Mouse (Mus musculus) midbrain, embryonic 12.5 days (tissue): ENCODE data around the gene H13. TPM values are rescaled to one million over a fixed set of nuclear protein-coding genes. Genes with fewer than 3 reads are reported as not detected.
"Not testable (repeated sequence)": the region's sequence is repeated elsewhere in the genome, so short reads cannot be mapped to it uniquely, and the experiment has no call there.

ENCODE experiments used
- ATAC-seq: fragments of 200-750 bp; cut with Nextera tagmentation; 2 replicates; pipeline ENCODE4 v1.8.0; 2017; ENCODE audit warnings: low read depth, moderate TSS enrichment, moderate library complexity; ENCODE audit not compliant: low FRiP score
- H3K27ac ChIP-seq: fragments of 300-500 bp; sonication (generic); replicated peaks from 2 replicates; pipeline ENCODE4 v1.5.1; 2016; ENCODE audit warnings: mild to moderate bottlenecking
- H3K27me3 ChIP-seq: fragments of 300-500 bp; sonication (generic); 2 replicates; pipeline ENCODE4 v1.6.1; 2016; ENCODE audit warnings: mild to moderate bottlenecking
- H3K36me3 ChIP-seq: fragments of 300-500 bp; sonication (generic); 2 replicates; pipeline ENCODE4 v1.6.1; 2016
- H3K4me1 ChIP-seq: fragments of 300-500 bp; sonication (generic); 2 replicates; pipeline ENCODE4 v1.6.1; 2016
- H3K4me2 ChIP-seq: fragments of 300-500 bp; sonication (generic); replicated peaks from 2 replicates; pipeline ENCODE4 v1.6.1; 2016; ENCODE audit warnings: mild to moderate bottlenecking, moderate library complexity
- H3K4me3 ChIP-seq: fragments of 300-500 bp; sonication (generic); 2 replicates; pipeline ENCODE4 v1.5.1; 2016; ENCODE audit warnings: mild to moderate bottlenecking
- H3K9ac ChIP-seq: fragments of 300-500 bp; sonication (generic); replicated peaks from 2 replicates; pipeline ENCODE4 v1.6.1; 2016; ENCODE audit warnings: mild to moderate bottlenecking, moderate library complexity
- H3K9me3 ChIP-seq: fragments of 300-500 bp; sonication (generic); 2 replicates; pipeline ENCODE4 v1.6.1; 2016; ENCODE audit warnings: mild to moderate bottlenecking
- WGBS: fragments of 180-500 bp; shearing (Covaris S2); methylation state at CpG from one replicate; pipeline ENCODE4 v1.1.7; 2016; 5-methylcytosine and 5-hydroxymethylcytosine counted together
- polyA plus RNA-seq: library from polyadenylated mRNA; unstranded; fragments of >200 nt; fragmentation: Nextera tagmentation; extraction: Ambion mirVana; gene quantifications from 2 replicates; pipeline ENCODE4 v1.2.1, GENCODE M21; 2016

Gene H13
- polyA plus RNA-seq, 1 experiment from 2014 or later, result 142 TPM

DNA sequence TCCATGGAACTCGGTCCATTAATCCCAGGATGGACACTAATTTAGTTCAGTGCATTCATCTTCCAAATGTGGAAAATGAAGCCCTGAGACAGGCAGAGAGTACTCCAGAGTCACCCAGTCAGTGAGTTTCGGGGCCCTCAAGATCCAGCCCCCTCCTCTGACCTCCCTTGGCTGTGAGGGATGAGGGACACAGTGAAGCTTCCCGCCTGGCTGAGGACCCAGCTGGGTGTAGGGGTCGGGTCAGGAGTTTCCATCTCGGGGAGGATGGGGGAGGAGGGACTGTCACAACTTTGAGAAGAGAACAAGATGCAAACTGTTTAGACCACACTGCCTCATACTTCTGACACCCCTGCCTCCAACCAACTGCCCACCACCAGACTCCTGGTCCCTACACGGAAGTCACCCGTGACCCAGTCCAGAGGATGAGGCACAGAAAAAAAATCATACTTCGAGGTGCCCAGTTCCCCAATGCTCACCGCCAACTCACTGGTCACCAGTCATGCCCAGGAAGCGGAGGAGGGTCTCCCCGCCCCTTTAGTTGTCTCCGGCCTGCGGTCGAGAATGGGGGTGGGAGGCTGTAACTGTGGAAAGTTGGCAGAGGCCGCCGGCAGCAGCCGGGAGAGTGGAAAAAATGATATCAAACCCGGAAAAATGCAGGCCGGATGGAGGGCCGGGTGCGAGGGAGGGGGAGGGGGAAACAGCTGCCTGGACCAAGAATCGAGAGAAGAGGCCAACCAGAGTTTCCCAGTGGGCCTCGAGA is 32.8 kb upstream of the H13 start:
- no peak overlapping the region for H3K4me2 ChIP-seq
- H3K4me3 ChIP-seq, result no peak overlapping the region
- H3K27ac ChIP-seq, result no peak overlapping the region
- no peaks in the 10 kb centered on the region for H3K9me3 ChIP-seq
- H3K27me3 ChIP-seq, result peaks cover 9% of the 10 kb centered on the region
- no peaks in the 10 kb centered on the region for H3K36me3 ChIP-seq
- H3K4me1 ChIP-seq, result peaks cover 13% of the 10 kb centered on the region
- no peak overlapping the region for H3K9ac ChIP-seq
- WGBS, result 84% methylated on average over 23 of the region's 23 CpGs
- no peak for ATAC-seq

DNA sequence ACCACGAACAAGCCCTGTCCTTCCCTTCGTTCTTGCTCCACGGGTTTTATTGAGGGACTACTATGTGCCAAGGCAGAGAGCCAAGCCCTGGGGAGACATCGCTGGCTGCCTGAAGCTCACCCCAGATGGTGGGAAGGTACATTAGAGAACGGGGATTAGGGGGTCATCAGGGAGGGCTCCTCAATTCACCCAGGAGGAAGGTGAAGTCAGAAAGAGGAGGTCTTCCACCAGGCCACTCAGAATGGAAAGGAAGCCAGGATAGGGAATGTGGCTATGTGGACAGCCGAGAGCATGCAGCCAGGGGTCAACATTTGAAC is 32.3 kb upstream of the H13 start:
- no peak for ATAC-seq
- H3K4me1 ChIP-seq, result peaks cover 13% of the 10 kb centered on the region
- H3K27me3 ChIP-seq, result peaks cover 9% of the 10 kb centered on the region
- no peak overlapping the region for H3K4me3 ChIP-seq
- H3K9me3 ChIP-seq, result no peaks in the 10 kb centered on the region
- WGBS, result 90% methylated on average over 6 of the region's 6 CpGs
- H3K27ac ChIP-seq, result no peak overlapping the region
- H3K36me3 ChIP-seq, result no peaks in the 10 kb centered on the region
- H3K4me2 ChIP-seq, result no peak overlapping the region
- H3K9ac ChIP-seq, result no peak overlapping the region

DNA sequence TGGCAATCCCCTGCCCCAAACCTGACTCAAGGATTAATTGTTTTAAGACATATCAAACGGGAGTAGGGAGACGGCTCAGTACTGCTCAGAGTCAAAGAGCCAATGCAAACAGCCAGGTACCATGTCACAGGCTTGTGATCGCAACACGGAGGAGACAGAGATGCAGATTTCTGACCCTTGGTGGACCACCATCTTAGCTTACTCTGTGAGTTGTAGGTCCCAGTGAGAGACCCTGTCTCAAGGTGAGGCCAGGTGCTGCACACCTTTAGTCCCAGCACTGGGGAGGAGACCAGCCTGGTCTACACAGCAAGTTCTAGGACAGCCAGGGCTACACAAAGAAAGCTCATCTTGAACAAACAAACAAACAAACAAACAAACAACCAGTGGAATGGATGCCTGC is 31.9 kb upstream of the H13 start:
- Histone ChIP-seq H3K4me3 (no peak overlapping the region), H3K27me3 (peaks cover 6% of the 10 kb centered on the region), H3K4me2 (no peak overlapping the region), H3K36me3 (no peaks in the 10 kb centered on the region), H3K9me3 (no peaks in the 10 kb centered on the region), H3K9ac (no peak overlapping the region), H3K4me1 (peaks cover 13% of the 10 kb centered on the region), H3K27ac (no peak overlapping the region)
- WGBS, result 92% methylated on average over 4 of the region's 4 CpGs
- no peak for ATAC-seq

GRCm38 (mm10) chr2:152638865-152639264 is 30.4 kb upstream of the H13 start:
- Histone ChIP-seq H3K4me2 (no peak overlapping the region), H3K9me3 (no peaks in the 10 kb centered on the region), H3K36me3 (no peaks in the 10 kb centered on the region), H3K4me3 (no peak overlapping the region), H3K27me3 (peaks cover 5% of the 10 kb centered on the region; the same call in 1 of the 2 replicates), H3K4me1 (peaks cover 13% of the 10 kb centered on the region), H3K9ac (no peak overlapping the region), H3K27ac (no peak overlapping the region)
- ATAC-seq, result no peak
- 62% methylated on average over 6 of the region's 6 CpGs for WGBS

- Histone ChIP-seq H3K27me3 (peaks cover under 1% of the 10 kb centered on the region; the same call in 1 of the 2 replicates), H3K27ac (0 out of 2 replicates have a peak overlapping the region, but pooled peaks have one; percentile 42), H3K36me3 (no peaks in the 10 kb centered on the region), H3K4me1 (peaks cover 13% of the 10 kb centered on the region), H3K4me2 (no peak overlapping the region), H3K9me3 (no peaks in the 10 kb centered on the region), H3K9ac (no peak overlapping the region), H3K4me3 (no peak overlapping the region)
- ATAC-seq, result no peak
- 9% methylated on average over 11 of the region's 11 CpGs for WGBS
Observed at GRCm38 (mm10) chr2:152639406-152640113, 29.7 kb upstream of the H13 start.

DNA sequence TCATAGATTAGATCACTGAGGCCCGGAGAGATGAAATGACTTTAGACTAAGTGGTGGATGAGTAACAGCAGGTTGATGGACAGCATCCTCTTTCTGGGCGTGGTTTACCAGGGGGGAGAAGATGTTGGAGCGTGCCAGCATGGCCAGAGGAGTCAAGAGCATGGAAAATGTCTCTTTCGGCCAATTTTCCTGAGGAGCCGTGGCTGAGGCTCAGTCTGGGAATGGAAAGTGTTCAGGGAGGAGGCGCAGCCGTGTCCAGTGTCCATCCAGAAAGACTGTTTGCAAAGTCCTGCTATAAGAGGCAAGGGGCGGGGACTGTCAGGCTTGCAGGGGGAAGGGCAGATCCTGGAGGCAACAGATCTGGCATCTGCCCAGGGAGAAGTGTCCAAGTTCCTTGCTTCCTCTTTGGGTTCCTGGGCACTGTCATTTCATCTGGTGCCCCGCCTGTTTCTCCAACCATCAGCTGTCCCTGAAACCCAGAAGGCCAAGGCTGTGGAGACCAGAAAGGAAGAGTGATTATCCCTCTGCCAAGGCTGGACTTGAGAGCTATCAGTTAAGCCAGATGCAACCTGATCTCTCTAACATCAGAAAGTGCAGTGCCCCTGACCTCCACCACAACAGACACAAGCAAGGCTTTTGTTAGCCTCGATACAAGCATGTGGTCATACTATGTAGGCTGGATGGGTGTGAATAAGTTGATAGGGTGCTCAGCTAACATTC is 16.2 kb upstream of the H13 start:
- no peaks in the 10 kb centered on the region for H3K36me3 ChIP-seq
- no peak overlapping the region for H3K4me3 ChIP-seq
- H3K27ac ChIP-seq, result no peak overlapping the region
- H3K4me1 ChIP-seq, result peaks cover 14% of the 10 kb centered on the region
- no peak overlapping the region for H3K9ac ChIP-seq
- H3K4me2 ChIP-seq, result no peak overlapping the region
- H3K9me3 ChIP-seq, result no peaks in the 10 kb centered on the region
- no peak for ATAC-seq
- 80% methylated on average over 10 of the region's 10 CpGs for WGBS
- no peaks in the 10 kb centered on the region for H3K27me3 ChIP-seq

DNA sequence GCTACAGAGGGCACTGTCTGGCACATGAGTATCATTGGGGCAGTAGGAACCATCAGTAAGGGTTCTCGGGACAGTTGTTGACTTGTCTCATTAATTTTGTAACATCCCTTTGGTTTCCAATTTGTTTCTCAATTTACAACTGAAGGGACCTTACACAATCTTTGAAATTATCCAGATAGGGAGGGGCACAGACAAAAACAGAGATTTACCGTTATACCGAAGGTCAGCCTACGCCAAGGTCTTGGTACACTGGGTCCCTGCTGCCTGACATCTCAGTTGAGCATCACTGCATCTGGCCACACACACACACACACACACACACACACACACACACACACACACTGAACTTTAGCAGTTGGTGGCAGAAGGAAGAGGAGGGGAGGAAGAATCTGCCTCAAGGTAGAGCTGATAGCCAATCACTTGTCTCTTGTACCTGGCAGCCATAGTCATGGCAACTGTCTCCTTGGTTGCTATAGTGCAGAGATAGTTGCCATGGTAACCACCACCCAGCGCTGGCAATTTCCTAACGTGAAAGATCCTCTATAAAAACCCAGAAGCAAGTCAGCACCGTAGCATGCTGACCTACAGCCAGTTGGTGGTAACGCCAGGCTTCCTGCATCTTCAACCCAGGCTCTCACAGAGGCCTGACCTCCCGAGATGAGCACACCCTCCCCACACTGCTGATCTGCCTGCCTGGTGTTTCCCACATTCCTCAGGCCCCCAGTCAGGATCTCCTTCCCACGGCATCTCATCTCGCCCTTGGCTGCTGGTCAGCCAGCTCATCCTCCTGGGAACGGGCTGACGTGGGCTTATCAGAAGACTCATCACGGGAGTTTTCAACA is 15.2 kb upstream of the H13 start:
- Histone ChIP-seq H3K4me2 (peak overlapping the region; percentile 32), H3K4me1 (peaks cover 14% of the 10 kb centered on the region), H3K9me3 (no peaks in the 10 kb centered on the region), H3K27ac (peak overlapping the region; percentile 84), H3K27me3 (no peaks in the 10 kb centered on the region), H3K36me3 (no peaks in the 10 kb centered on the region), H3K4me3 (no peak overlapping the region), H3K9ac (peak overlapping the region; percentile 28; the same call in 1 of the 2 replicates)
- WGBS, result 43% methylated on average over 14 of the region's 14 CpGs
- peak; percentile 80 for ATAC-seq

DNA sequence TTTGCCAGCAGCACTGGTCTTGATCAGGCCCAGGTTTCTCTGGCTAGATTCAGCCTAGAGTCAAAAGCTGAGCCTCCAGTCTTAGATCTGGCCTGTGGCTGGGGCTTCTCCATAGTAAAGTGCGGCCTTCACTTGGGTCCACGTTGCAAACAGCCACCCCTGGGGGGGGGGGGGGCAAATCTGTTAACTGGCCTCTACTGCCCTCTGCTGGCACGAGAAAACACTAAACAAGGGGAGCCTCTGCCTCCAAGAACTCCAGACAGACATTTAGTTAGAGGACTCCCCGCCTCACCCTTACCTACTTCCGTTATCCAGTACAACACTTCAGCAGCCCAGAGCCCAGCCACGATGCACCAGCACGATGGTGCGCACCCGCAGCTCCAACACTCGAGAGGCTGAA is 11.9 kb upstream of the H13 start:
- Histone ChIP-seq H3K27me3 (no peaks in the 10 kb centered on the region), H3K4me2 (no peak overlapping the region), H3K9me3 (no peaks in the 10 kb centered on the region), H3K9ac (no peak overlapping the region), H3K4me3 (no peak overlapping the region), H3K36me3 (no peaks in the 10 kb centered on the region), H3K27ac (no peak overlapping the region), H3K4me1 (peaks cover 14% of the 10 kb centered on the region)
- ATAC-seq, result no peak
- WGBS, result 60% methylated on average over 10 of the region's 10 CpGs

DNA sequence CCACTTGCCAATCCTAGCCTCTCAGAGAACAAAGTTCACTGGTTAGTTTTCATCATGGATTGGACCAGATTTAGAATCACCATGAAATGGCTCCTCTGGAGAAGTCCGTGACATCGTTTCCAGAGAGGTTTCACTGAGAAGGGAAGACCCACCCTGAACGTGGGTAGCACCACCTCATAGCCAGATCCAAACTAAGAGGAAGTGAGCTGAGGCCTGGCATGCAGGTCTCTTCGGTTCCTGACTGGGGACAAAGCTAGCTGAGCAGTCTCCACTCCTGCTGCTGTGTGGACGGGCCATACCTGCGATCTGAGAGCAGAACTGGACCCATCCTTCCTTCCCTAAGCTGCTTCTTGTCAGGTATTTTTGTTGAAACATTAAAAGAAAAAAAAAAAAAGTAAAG is 8.1 kb upstream of the H13 start:
- Histone ChIP-seq H3K9me3 (no peaks in the 10 kb centered on the region), H3K4me2 (no peak overlapping the region), H3K4me1 (no peaks in the 10 kb centered on the region), H3K27ac (no peak overlapping the region), H3K36me3 (no peaks in the 10 kb centered on the region), H3K27me3 (no peaks in the 10 kb centered on the region), H3K9ac (no peak overlapping the region), H3K4me3 (no peak overlapping the region)
- no peak for ATAC-seq
- WGBS, result 85% methylated on average over 6 of the region's 6 CpGs

DNA sequence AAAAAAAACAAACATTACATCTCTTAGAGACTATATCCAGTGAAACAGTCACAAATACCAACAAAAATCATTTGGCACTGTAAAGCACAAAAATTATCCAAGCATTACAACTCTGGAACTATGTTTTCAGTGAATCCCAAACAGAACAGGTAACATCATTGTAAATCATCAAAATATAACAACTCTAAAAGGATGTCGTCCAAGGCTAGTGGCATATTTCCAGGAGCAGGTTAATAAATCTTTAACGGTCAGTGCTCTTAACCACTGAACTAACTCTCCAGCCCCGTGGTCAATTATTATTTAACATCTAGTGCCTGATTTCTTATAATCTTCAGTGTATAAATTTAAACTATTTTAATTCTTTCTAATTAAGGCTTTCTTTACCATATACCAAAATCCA is 3.1 kb upstream of the H13 start:
- not testable (repeated sequence) for H3K4me2 ChIP-seq, H3K4me3 ChIP-seq, H3K27ac ChIP-seq, ATAC-seq, H3K9me3 ChIP-seq, H3K27me3 ChIP-seq, H3K36me3 ChIP-seq, H3K9ac ChIP-seq
- 90% methylated on average over 3 of the region's 3 CpGs for WGBS
- peaks cover 11% of the 10 kb centered on the region for H3K4me1 ChIP-seq

GRCm38 (mm10) chr2:152669639-152670484 is 601 bp downstream of the H13 start:
- peak overlapping the region; percentile 97 for H3K9ac ChIP-seq
- H3K36me3 ChIP-seq, result peaks cover 21% of the 10 kb centered on the region
- WGBS, result under 1% methylated on average over 40 of the region's 46 CpGs
- H3K4me2 ChIP-seq, result peak overlapping the region; percentile 84
- H3K4me1 ChIP-seq, result peaks cover 37% of the 10 kb centered on the region
- no peaks in the 10 kb centered on the region for H3K27me3 ChIP-seq
- peak overlapping the region; percentile 95 for H3K4me3 ChIP-seq
- peak; percentile 82 for ATAC-seq
- no peaks in the 10 kb centered on the region for H3K9me3 ChIP-seq
- H3K27ac ChIP-seq, result peak overlapping the region; percentile 97
